Mouse (Mus musculus) gastrocnemius, postnatal 10 days (tissue): ENCODE results near the gene Slc15a1. TPM values are rescaled to one million over a fixed set of nuclear protein-coding genes. Genes with fewer than 3 reads are reported as not detected.
"Not testable (repeated sequence)": the region's sequence is repeated elsewhere in the genome, so short reads cannot be mapped to it uniquely, and the experiment has no call there.

Experiments used
- DNase-seq: peaks from one replicate; pipeline ENCODE4 v3.0.0; 2021; ENCODE audit warnings: mixed read lengths
- total RNA-seq, 2 experiments: library from RNA; stranded (reverse); gene quantifications; 2 replicates each; pipeline ENCODE4 v1.2.3; 2021

The Slc15a1 gene
- total RNA-seq, 2 experiments from 2014 or later = not detected

GRCm38 (mm10) chr14:121450504-121451423 lies 54.3 kb downstream of the Slc15a1 start:
- DNase-seq = peak; percentile 52

- no peak for DNase-seq
Observed at GRCm38 (mm10) chr14:121446951-121447350, 58.1 kb downstream of the Slc15a1 start.

DNA sequence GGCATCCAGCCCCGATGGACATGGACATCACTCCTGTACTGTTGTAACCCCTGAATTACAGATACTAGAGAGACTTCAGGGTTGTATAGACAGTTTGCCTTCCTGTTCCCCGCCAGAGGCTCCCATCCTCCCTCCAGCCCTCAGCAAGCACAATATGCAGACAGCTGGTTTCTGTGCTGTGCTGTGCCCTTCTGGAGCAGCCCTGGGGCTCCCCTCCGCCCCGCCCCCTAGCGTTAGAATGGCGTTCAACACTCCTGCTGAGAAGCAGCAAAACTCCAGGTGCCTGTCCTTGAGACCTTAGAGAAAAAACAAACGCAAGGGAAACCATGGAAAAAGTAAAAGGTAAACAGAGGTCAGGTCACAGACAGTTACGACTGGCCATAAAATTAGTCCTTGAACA lies 59.9 kb downstream of the Slc15a1 start:
- peak; percentile 83 for DNase-seq

DNA sequence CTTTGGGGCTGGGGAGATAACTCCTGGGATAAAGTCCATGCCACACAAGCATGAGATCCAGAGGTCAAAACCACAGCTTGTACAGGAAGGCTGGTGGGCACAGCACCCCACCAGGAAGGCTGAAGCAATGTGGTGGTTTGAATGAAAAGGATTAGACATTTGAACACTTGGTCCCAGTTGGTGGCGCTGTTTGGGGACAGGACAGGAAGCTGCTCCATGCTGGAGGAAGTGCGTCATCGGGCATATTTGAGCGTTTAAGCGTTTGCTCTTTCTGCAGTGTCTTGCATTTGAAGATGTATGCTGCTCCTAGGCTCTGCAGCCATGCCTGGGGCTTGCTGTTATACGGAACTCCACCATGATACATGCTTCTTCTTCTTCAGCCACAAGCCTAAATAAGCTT lies 64.2 kb downstream of the Slc15a1 start:
- no peak for DNase-seq

DNA sequence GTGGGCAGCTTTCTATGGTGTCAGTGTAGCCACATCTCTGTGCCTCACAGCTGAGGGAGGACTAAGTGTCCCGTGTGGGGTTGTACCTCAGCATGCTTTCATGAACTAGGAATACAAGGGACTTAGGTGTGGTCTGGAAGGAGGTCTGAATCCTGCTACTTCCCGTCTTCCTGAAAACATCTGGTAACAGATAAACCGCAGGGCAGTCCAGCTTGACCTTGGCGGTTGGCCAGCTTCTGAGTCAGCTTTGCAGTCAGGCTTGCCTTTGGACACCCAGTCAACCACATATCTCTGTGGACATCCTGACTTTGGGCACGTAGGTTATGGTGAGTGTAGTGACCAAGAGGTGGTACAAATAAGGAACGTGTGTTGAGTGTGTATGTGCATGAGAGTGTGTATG lies 68.0 kb downstream of the Slc15a1 start:
- DNase-seq = peak; percentile 74

DNA sequence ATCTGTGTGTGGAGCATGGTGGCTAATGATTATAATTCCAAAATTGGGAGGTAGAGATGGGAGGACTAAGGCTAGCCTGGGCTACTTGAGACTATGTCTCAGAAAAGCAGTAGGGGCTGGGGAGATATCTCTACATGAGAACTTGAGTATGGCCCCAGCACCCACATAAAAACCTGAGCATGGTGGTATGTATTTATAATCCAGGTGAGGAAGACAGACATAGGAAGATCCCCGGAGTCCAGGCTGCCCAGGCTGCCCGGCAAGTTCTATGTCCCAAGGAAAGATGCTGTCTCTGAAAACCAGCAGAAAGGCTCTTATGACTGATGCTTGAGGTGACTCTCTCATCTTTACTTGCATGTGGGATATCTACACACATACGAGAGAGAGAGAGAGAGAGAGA lies 68.6 kb downstream of the Slc15a1 start:
- no peak for DNase-seq

GRCm38 (mm10) chr14:121435794-121436193 lies 69.3 kb downstream of the Slc15a1 start:
- no peak for DNase-seq

DNA sequence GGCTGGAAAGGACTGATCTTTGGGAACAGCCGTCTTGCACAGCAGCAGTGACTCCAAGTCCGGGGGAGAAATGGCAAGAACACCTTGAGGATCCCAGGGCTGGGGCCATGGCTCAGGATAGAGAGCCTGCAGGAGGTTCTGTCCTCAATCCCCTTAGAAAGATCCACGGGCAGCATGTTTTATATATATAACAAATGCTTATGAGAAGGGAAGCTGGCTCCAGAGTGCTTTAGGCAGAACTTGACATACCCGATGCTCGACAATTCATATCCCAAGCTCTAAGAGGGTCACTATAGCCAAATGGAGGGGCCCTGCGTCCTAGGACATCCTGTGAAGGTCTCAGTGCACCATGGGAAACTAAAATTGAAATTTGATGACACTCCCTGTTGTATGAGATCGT lies 73.8 kb downstream of the Slc15a1 start:
- DNase-seq = no peak

GRCm38 (mm10) chr14:121429854-121430535 lies 75.1 kb downstream of the Slc15a1 start:
- DNase-seq = no peak

DNA sequence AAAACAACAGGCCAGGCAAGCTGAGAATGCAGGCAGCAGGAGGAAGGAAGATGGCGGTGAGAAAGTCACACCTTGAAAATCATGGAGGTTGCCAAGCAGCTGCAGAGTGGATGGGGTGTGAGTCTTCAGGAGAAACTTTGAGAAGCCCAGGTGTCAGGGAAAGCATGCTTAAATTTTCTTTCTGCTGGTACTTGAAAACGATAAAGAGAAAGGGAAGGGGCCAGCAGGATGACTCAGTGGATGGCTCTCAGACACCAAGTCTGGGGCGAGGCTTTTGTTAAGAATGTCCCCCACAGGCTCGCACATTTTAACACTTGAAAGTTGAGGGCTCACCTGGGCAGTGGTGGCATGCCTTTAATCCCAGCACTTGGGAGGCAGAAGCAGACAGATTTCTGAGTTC lies 76.9 kb downstream of the Slc15a1 start:
- no peak for DNase-seq

DNA sequence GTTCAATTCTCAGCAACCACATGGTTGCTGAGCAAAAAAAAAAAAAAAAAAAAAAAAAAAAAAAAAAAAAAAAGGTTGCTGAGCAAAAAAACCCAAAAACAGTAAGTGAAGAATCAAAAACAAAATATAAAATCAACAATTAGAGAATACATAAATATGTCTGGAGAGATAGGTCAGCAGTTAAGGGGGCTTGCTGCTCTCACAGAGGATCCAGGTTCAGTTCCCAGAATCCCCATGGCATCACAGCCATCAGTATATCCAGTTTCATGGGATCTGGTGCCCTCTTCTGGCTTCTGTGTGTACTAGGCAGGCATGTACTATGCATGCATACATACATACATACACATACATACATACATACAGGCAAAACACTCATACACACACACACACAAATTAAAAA lies 78.3 kb downstream of the Slc15a1 start:
- DNase-seq = no peak

GRCm38 (mm10) chr14:121425004-121425793 lies 79.9 kb downstream of the Slc15a1 start:
- DNase-seq = no peak

DNA sequence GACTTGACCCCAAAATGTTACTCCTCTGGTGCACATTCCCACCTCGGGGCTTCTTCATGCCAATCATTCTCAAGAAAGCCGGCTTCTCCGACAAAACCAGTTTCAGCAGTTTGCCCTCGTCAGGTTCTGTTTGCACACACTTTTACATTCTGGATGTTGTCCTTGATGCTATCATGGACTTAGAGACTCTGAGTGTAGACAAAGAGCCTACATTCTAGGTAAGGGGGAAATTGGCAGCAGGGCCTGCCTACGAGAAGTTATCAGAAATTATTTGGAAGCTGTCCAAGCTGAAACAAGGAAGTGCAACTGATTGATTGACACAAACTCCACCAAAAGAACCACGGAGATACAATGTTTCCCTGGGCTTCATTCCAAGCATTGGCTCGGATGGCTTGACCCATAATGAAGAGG lies 81.7 kb downstream of the Slc15a1 start:
- no peak for DNase-seq

GRCm38 (mm10) chr14:121422664-121423340 lies 82.2 kb downstream of the Slc15a1 start:
- DNase-seq = no peak

DNA sequence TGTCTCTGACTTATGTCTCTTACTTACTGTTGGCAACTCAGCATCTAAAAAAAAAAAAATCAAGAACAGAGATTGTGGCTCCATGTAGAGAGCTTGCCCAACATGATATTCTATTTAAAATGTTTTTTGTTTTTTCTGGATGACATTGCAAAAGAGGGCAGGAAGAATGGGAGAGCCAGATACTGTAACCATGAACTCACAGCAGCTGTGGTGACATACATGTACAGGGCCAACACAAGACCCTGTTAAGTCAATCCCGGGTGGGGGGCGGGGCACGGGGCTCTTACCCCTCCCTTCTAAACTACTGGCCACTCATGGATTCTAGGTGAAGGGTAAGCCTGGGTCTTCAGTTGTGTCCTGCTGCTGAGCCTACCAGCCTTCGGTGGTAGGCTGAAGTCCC lies 83.1 kb downstream of the Slc15a1 start:
- no peak for DNase-seq

GRCm38 (mm10) chr14:121417594-121417993 lies 87.5 kb downstream of the Slc15a1 start:
- peak; percentile 35 for DNase-seq

DNA sequence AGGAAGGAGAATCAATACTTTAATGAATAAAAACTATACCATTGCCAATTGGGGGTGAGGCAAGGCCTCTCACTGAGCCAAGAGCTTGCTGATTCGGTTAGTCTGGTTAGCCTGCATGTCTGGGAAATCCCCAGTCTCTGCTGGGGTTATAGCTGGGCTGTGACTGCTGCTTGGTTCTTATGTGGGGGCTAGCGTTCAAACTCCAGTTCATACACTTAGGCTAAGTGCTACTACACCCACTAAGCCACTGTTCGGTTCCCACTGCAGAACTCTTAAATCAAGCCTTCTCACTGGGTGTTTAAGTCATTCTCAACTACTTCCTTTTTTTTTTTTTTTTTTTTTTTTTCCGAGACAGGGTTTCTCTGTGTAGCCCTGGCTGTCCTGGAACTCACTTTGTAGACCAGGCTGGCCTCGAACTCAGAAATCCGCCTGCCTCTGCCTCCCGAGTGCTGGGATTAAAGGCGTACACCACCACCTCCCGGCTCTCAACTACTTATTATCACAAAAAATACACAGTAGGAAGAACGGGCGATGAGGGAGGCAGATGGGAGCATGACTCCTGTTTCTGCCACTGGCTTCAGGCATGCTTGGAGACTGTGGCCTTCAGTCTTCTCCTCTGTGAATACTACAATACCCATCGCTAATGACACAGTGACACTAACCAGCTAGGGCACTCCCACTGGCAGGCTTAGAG lies 88.3 kb downstream of the Slc15a1 start:
- no peak for DNase-seq

DNA sequence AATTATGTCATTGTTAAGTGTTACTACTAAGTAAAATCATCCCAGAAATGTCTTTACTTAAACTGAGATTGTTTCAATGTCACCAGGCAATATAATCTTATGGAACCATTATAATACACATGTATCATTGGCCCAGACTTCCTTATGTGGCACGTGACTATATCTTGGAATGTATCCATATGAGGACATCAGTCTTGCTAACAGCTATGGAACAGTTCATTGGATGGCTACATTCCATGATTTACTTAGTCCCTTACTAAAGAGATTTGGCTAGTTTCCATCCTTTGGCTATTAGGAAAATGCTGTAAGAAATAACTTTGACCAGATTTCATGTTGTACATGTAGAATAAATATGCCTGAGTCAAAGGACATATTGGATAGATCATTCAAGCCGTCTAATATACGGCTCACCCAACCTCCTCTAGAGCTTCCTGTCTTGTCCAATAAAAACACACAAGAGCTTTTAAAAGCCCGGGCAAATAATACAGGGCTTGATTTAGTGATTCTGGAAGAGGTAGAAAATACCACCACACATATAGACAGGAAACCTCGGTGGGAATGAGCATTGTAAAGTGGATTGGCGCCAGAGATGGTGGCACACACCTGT lies 90.3 kb downstream of the Slc15a1 start:
- no peak for DNase-seq

DNA sequence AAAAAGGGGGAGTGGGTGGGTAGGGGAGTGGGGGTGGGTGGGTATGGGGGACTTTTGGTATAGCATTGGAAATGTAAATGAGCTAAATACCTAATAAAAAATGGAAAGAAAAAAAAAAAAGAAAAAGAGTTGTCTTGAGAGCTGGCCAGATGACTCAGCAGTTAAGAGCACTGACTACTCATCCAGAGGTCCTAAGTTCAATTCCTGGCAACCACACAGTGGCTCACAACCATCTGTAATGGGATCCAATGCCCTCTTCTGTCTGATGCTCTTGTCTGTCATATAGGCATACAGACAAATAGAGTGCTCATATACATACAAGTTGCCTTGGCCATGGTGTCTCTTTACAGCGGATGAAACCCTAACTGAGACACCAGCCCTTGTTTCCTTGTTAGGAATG lies 91.3 kb downstream of the Slc15a1 start:
- not testable (repeated sequence) for DNase-seq
